Mouse (Mus musculus) megakaryocyte, embryonic 14.5 days (primary cell): ENCODE measurements around the gene Cct8.

Source experiments
- FLI1 ChIP-seq: IDR thresholded peaks from 2 replicates; pipeline ENCODE4 v1.6.1; 2012; ENCODE audit warnings: low read length, inconsistent platforms, mixed read lengths
- GATA1 ChIP-seq: IDR thresholded peaks from 3 replicates; pipeline ENCODE4 v1.6.1; 2012; ENCODE audit warnings: mixed read lengths, low read length, inconsistent platforms, borderline replicate concordance

- TF ChIP-seq GATA1 (no peak), FLI1 (no peak)
Observed at GRCm38 (mm10) chr16:87434946-87435345, 60.7 kb downstream of the Cct8 start.
